Mouse (Mus musculus) testis, adult 2 months (tissue): ENCODE data around the gene C3ar1.

Experiments
- CTCF ChIP-seq: fragments of 200-500 bp; IDR thresholded peaks from 2 replicates; pipeline ENCODE4 v1.5.1; 2012; ENCODE audit warnings: low read depth, mild to moderate bottlenecking, inconsistent platforms, low read length, moderate library complexity; ENCODE audit not compliant: control insufficient read depth, insufficient read depth, insufficient replicate concordance
- POLR2A ChIP-seq: fragments of 200-500 bp; IDR thresholded peaks from 2 replicates; pipeline ENCODE4 v1.6.1; 2012; ENCODE audit warnings: low read depth, mild to moderate bottlenecking, inconsistent platforms, low read length, moderate library complexity; ENCODE audit not compliant: control insufficient read depth

- TF ChIP-seq POLR2A = no peak
- no peak for TF ChIP-seq CTCF
Measured at GRCm38 (mm10) chr6:122836974-122837373, 19.0 kb downstream of the C3ar1 start.
